Mouse (Mus musculus) liver, postnatal 0 days (tissue): Measurements from ENCODE around the gene Coro1c. TPM values are rescaled to one million over a fixed set of nuclear protein-coding genes. Genes with fewer than 3 reads are reported as not detected.

ENCODE experiments used
- ATAC-seq: fragments of 200-750 bp; cut with Nextera tagmentation; 2 replicates; pipeline ENCODE4 v1.8.0; 2017; ENCODE audit warnings: mild to moderate bottlenecking, moderate library complexity
- DNase-seq: peaks from one replicate; pipeline ENCODE4 v3.0.0-alpha.2; 2016
- H3K27ac ChIP-seq: fragments of 300-500 bp; sonication (generic); 2 replicates; pipeline ENCODE4 v1.5.1; 2014; ENCODE audit warnings: antibody characterized with exemption, moderate library complexity, mild to moderate bottlenecking, low read depth
- H3K27me3 ChIP-seq: fragments of 300-500 bp; sonication (generic); 2 replicates; pipeline ENCODE4 v1.6.1; 2014; ENCODE audit warnings: low read length, control low read depth, mixed read lengths; ENCODE audit not compliant: insufficient read depth
- H3K36me3 ChIP-seq: fragments of 300-500 bp; sonication (generic); replicated peaks from 2 replicates; pipeline ENCODE4 v1.6.1; 2014; ENCODE audit warnings: mild to moderate bottlenecking, control low read depth, low read length, moderate library complexity, mixed read lengths; ENCODE audit not compliant: insufficient read depth
- H3K4me1 ChIP-seq: fragments of 300-500 bp; sonication (generic); 2 replicates; pipeline ENCODE4 v1.6.1; 2014; ENCODE audit warnings: antibody characterized with exemption, mild to moderate bottlenecking, control low read depth; ENCODE audit not compliant: insufficient read depth
- H3K4me2 ChIP-seq: fragments of 300-500 bp; sonication (generic); 2 replicates; pipeline ENCODE4 v1.6.1; 2014; ENCODE audit warnings: low read depth, mild to moderate bottlenecking, low read length, moderate library complexity, mixed read lengths
- H3K4me3 ChIP-seq: fragments of 300-500 bp; sonication (generic); 2 replicates; pipeline ENCODE4 v1.5.1; 2014; ENCODE audit warnings: low read depth, low read length
- H3K9ac ChIP-seq: fragments of 300-500 bp; sonication (generic); replicated peaks from 2 replicates; pipeline ENCODE4 v1.6.1; 2014; ENCODE audit warnings: mild to moderate bottlenecking, moderate library complexity
- H3K9me3 ChIP-seq: fragments of 300-500 bp; sonication (generic); 2 replicates; pipeline ENCODE4 v1.6.1; 2016; ENCODE audit warnings: mild to moderate bottlenecking, control low read depth, low read length, mixed read lengths
- CTCF ChIP-seq: sonication (generic); IDR thresholded peaks from 2 replicates; pipeline ENCODE4 v1.5.1; 2016; ENCODE audit warnings: antibody characterized with exemption, low read depth
- EP300 ChIP-seq: IDR thresholded peaks from 2 replicates; pipeline ENCODE4 v1.6.1; 2016; ENCODE audit warnings: antibody characterized with exemption, low read depth, mild to moderate bottlenecking
- WGBS: fragments of 180-500 bp; shearing (Covaris S2); extraction: QIAGEN DNeasy Blood & Tissue Kit; methylation state at CpG from one replicate; pipeline ENCODE4 v1.1.7; 2014; ENCODE audit not compliant: insufficient replicate concordance; 5-methylcytosine and 5-hydroxymethylcytosine counted together
- polyA plus RNA-seq: library from polyadenylated mRNA; unstranded; fragments of >200 nt; fragmentation: Nextera tagmentation; extraction: Ambion mirVana; gene quantifications from 2 replicates; pipeline ENCODE4 v1.2.1, GENCODE M21; 2015

The Coro1c gene
- polyA plus RNA-seq, 1 experiment from 2014 or later: 27.6 TPM

DNA sequence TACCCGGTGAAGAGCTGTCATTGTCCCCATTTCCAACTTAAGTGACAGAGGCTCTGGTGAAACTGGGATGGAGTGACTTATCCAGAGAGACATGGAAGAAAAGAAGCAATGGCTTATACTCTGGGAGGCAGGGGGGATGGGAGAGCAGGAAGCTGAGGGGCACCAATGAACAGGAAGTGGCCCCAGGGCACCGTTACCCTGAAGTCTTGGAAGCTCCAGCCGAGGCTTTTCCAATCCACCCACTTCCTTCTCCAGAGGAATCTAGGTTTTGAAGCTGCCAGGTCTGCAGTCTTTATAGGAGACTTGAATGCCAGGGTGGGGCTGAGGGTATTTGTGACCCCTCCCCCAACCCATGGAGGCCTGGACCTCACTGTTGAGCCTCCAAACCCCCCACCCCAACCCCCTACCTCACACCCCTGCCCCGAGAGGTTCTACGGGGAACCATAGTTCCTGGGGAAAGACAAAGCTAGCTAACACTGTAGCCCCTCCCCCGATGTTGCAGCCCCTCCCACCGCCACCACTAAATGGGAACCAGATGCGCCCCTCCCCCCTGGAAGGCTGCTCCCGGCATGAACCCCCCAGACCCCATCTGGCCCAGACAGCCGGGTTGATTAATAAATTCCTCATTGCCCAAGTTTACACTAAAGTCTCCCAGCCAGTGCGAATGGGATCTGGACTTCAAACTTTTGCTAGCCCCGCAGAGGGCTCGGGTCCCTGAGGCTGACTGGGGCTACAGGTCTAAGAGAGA, 112.0 kb downstream of the Coro1c start:
- WGBS: 4% methylated on average over 13 of the region's 13 CpGs
- no peaks in the 10 kb centered on the region for H3K27me3 ChIP-seq
- no peaks in the 10 kb centered on the region for H3K9me3 ChIP-seq
- no peak overlapping the region for H3K4me3 ChIP-seq
- ATAC-seq (peak; percentile 24; the same call in 1 of the 2 replicates), DNase-seq (peak; percentile 46)
- peaks cover 17% of the 10 kb centered on the region for H3K4me1 ChIP-seq
- TF ChIP-seq CTCF (no peak), EP300 (no peak)
- H3K9ac ChIP-seq: no peak overlapping the region
- H3K27ac ChIP-seq: peak overlapping the region; percentile 30; the same call in 1 of the 2 replicates
- peak overlapping the region; percentile 18 for H3K4me2 ChIP-seq
- H3K36me3 ChIP-seq: no peaks in the 10 kb centered on the region

Other genes with a start within 250 kb of the Coro1c start
- not detected in 2 replicates for gene 1700069L16Rik, start 184.0 kb downstream of the Coro1c start, polyA plus RNA-seq
- gene Ficd, start 173.0 kb downstream of the Coro1c start, polyA plus RNA-seq: 2.6 and 2.8 TPM in 2 replicates
- 6.9 and 7.9 TPM in 2 replicates for gene Sart3, start 136.2 kb downstream of the Coro1c start, polyA plus RNA-seq
- gene Iscu, start 136.0 kb downstream of the Coro1c start, polyA plus RNA-seq: 109 TPM in 2 replicates
- 3.2 and 3.4 TPM in 2 replicates for gene Tmem119, start 108.2 kb downstream of the Coro1c start, polyA plus RNA-seq
- 18.9 and 21.5 TPM in 2 replicates for gene Selplg, start 76.1 kb downstream of the Coro1c start, polyA plus RNA-seq
- 3.7 and 4.3 TPM in 2 replicates for gene Ssh1, start 85.1 kb upstream of the Coro1c start, polyA plus RNA-seq
- gene Dao, start 94.9 kb upstream of the Coro1c start, polyA plus RNA-seq: not detected in 2 replicates
- 2.6 and 2.8 TPM in 2 replicates for gene Usp30, start 156.7 kb upstream of the Coro1c start, polyA plus RNA-seq
- gene Svop, start 182.8 kb upstream of the Coro1c start, polyA plus RNA-seq: not detected in 2 replicates
- 4.5 and 5.7 TPM in 2 replicates for gene Alkbh2, start 219.5 kb upstream of the Coro1c start, polyA plus RNA-seq
- gene Ung, start 221.6 kb upstream of the Coro1c start, polyA plus RNA-seq: 11.8 TPM in 2 replicates
- 1.0 and 1.2 TPM in 2 replicates for gene Acacb, start 237.8 kb upstream of the Coro1c start, polyA plus RNA-seq